Mouse (Mus musculus) G1E (cell line): ENCODE measurements at regions not wholly inside any gene's neighbourhood (a gene's known extent, or its start where the extent isn't known, plus 50 kb on each side); places are given as distances from the start of the nearest gene placed in this dataset.

ENCODE experiments used
- CTCF ChIP-seq: IDR thresholded peaks from 2 replicates; pipeline ENCODE4 v1.5.1; 2012; ENCODE audit warnings: low read depth, low read length, inconsistent platforms, mixed read lengths
- GATA1 ChIP-seq: IDR thresholded peaks from 2 replicates; pipeline ENCODE4 v1.6.1; 2012; ENCODE audit warnings: borderline replicate concordance, low read length, inconsistent platforms, mixed read lengths
- TAL1 ChIP-seq: conservative IDR thresholded peaks from 2 replicates; pipeline ENCODE4 v1.6.1; 2012; ENCODE audit warnings: low read depth, low read length, inconsistent platforms, mixed read lengths

- TF ChIP-seq CTCF (no peak), TAL1 (no peak), GATA1 (no peak)
Measured at GRCm38 (mm10) chr7:138514171-138514570, 116.6 kb upstream of the Tcerg1l start.
